In the genomic region with DNA sequence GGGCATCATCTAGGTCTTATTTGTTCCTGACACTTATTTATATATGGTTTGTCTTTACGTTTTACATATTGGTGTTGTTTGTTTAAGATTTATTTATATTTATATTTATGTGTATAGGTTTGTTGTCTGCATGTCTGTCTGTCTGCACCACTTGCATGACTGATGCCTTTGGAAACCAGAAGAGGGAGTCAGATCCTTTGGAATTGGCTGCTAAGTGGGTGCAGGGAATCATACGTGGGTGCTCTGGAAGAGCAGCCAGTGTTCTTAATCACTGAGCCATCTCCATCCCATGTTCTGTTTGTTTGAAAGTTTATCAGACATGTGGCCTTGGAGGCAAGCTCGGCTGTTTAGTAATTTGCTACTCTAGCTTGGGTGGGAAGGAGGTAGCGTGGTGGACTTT, we compare ENCODE assay signal across 12 mouse cellular contexts.
"Had no signal": no experiment of that assay in that cellular context is flagged by ENCODE, and none has a peak within 500 bp of the region (broad histone marks: within the 10 kb centered on the region; RNA-seq: fewer than 3 reads in every experiment).

No protein-coding gene starts in this region.

- H3K4me1 ChIP-seq: limb, embryonic 10.5 days; liver, embryonic 15.5 days; neural tube, embryonic 12.5 days had no signal

- H3K4me3 ChIP-seq: limb, embryonic 10.5 days; liver, embryonic 15.5 days; neural tube, embryonic 12.5 days had no signal

- DNase-seq: kidney, adult 9 months; kidney, postnatal 10 days; kidney, postnatal 4 days; lung, adult 2 months; lung, postnatal 36 days; midbrain, embryonic 14.5 days; retina, postnatal 1 day; right cerebral cortex, postnatal 25 days; thymus, postnatal 4 days had no signal

- H3K9ac ChIP-seq: liver, embryonic 15.5 days; neural tube, embryonic 12.5 days had no signal

- H3K27me3 ChIP-seq: liver, embryonic 15.5 days; neural tube, embryonic 12.5 days had no signal

- H3K27ac ChIP-seq: limb, embryonic 10.5 days; liver, embryonic 15.5 days; neural tube, embryonic 12.5 days had no signal
